Mouse (Mus musculus) lung, embryonic 16.5 days (tissue): ENCODE measurements around the gene Zcchc12. TPM values are rescaled to one million over a fixed set of nuclear protein-coding genes. Genes with fewer than 3 reads are reported as not detected.
A peak's percentile ranks its signal among the peaks of the same experiment; 100 is the strongest.

ENCODE experiments used
- ATAC-seq: fragments of 200-750 bp; cut with Nextera tagmentation; 2 replicates; pipeline ENCODE4 v1.8.0; 2017; ENCODE audit warnings: low read depth, mild to moderate bottlenecking, moderate library complexity
- H3K27ac ChIP-seq: fragments of 300-500 bp; sonication (generic); 2 replicates; pipeline ENCODE4 v1.5.1; 2014; ENCODE audit warnings: mild to moderate bottlenecking, control low read depth, low read length
- H3K27me3 ChIP-seq: fragments of 300-500 bp; sonication (generic); 2 replicates; pipeline ENCODE4 v1.6.1; 2014; ENCODE audit warnings: low read depth, low read length, mixed read lengths; ENCODE audit not compliant: control insufficient read depth, insufficient read depth
- H3K36me3 ChIP-seq: fragments of 300-500 bp; sonication (generic); 2 replicates; pipeline ENCODE4 v1.6.1; 2014; ENCODE audit warnings: low read length; ENCODE audit not compliant: control insufficient read depth, insufficient read depth
- H3K4me1 ChIP-seq: fragments of 300-500 bp; sonication (generic); replicated peaks from 2 replicates; pipeline ENCODE4 v1.6.1; 2014; ENCODE audit warnings: low read length, mixed read lengths; ENCODE audit not compliant: control insufficient read depth, insufficient read depth
- H3K4me2 ChIP-seq: fragments of 300-500 bp; sonication (generic); 2 replicates; pipeline ENCODE4 v1.6.1; 2014; ENCODE audit warnings: low read depth, low read length, control low read depth
- H3K4me3 ChIP-seq: fragments of 300-500 bp; sonication (generic); 2 replicates; pipeline ENCODE4 v1.5.1; 2014; ENCODE audit warnings: mild to moderate bottlenecking, low read length, control low read depth
- H3K9ac ChIP-seq: fragments of 300-500 bp; sonication (generic); 2 replicates; pipeline ENCODE4 v1.6.1; 2014; ENCODE audit warnings: low read length, control low read depth
- H3K9me3 ChIP-seq: fragments of 300-500 bp; sonication (generic); 2 replicates; pipeline ENCODE4 v1.6.1; 2016; ENCODE audit warnings: low read length; ENCODE audit not compliant: control insufficient read depth
- WGBS: fragments of 180-500 bp; shearing (Covaris S2); extraction: QIAGEN DNeasy Blood & Tissue Kit; methylation state at CpG from one replicate; pipeline ENCODE4 v1.1.7; 2014; 5-methylcytosine and 5-hydroxymethylcytosine counted together
- polyA plus RNA-seq: library from polyadenylated mRNA; unstranded; fragments of >200 nt; fragmentation: Nextera tagmentation; extraction: Ambion mirVana; gene quantifications from 2 replicates; pipeline ENCODE4 v1.2.1, GENCODE M21; 2015

Zcchc12 gene
- 2.2 and 3.4 TPM in 2 replicates for polyA plus RNA-seq

GRCm38 (mm10) chrX:36195736-36196525, at the start of gene Zcchc12:
TSS of gene Zcchc12 (plus strand) at chrX:36195904.
- H3K4me1 ChIP-seq = no peaks in the 10 kb centered on the region
- H3K9ac ChIP-seq = no peak within 1 kb of the TSS
- WGBS = 14% methylated on average over 27 of the region's 28 CpGs
- ATAC-seq = peak; percentile 43
- H3K4me2 ChIP-seq = peak within 1 kb of the TSS; percentile 48
- H3K9me3 ChIP-seq = no peaks in the 10 kb centered on the region
- H3K27me3 ChIP-seq = no peaks in the 10 kb centered on the region
- H3K4me3 ChIP-seq = peak within 1 kb of the TSS; percentile 27
- H3K27ac ChIP-seq = no peak within 1 kb of the TSS
- H3K36me3 ChIP-seq = no peaks in the 10 kb centered on the region

- H3K4me1 ChIP-seq = no peaks in the 10 kb centered on the region
- ATAC-seq = no peak
- H3K27ac ChIP-seq = no peak overlapping the region
- WGBS = 37% methylated on average over 4 of the region's 4 CpGs
- no peak overlapping the region for H3K9ac ChIP-seq
- no peak overlapping the region for H3K4me3 ChIP-seq
- no peaks in the 10 kb centered on the region for H3K9me3 ChIP-seq
- H3K36me3 ChIP-seq = no peaks in the 10 kb centered on the region
- H3K27me3 ChIP-seq = no peaks in the 10 kb centered on the region
- no peak overlapping the region for H3K4me2 ChIP-seq
Observed at GRCm38 (mm10) chrX:36146746-36147145, 49.0 kb upstream of the Zcchc12 start.

- H3K9me3 ChIP-seq = no peaks in the 10 kb centered on the region
- H3K4me2 ChIP-seq = no peak overlapping the region
- H3K27me3 ChIP-seq = no peaks in the 10 kb centered on the region
- H3K36me3 ChIP-seq = no peaks in the 10 kb centered on the region
- H3K9ac ChIP-seq = no peak overlapping the region
- H3K4me1 ChIP-seq = no peaks in the 10 kb centered on the region
- H3K4me3 ChIP-seq = no peak overlapping the region
- no peak for ATAC-seq
- H3K27ac ChIP-seq = no peak overlapping the region
Observed at GRCm38 (mm10) chrX:36150100-36150499, 45.6 kb upstream of the Zcchc12 start.

DNA sequence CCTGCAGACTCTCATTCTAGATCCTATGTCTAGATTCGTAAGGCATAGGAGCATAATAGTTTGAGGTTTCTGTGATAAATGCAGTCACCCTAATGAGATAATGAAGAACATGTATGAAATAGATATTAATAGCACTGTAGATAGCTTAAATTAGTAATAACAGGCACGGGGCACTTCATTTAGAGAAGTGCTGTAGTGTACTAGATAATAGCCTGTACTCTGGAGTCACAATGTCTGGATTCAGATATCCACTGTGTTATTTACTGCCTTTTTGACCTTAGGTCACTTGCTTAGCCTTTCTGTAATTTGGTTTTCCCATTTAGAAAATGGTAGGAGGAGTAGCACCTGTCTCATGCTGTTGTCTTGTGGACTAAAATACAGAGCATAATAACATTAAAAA, 39.0 kb upstream of the Zcchc12 start:
- no peaks in the 10 kb centered on the region for H3K27me3 ChIP-seq
- no peaks in the 10 kb centered on the region for H3K4me1 ChIP-seq
- no peak for ATAC-seq
- no peak overlapping the region for H3K4me2 ChIP-seq
- H3K9ac ChIP-seq = no peak overlapping the region
- no peak overlapping the region for H3K27ac ChIP-seq
- H3K36me3 ChIP-seq = no peaks in the 10 kb centered on the region
- WGBS = 78% methylated on average over 2 of the region's 2 CpGs
- no peak overlapping the region for H3K4me3 ChIP-seq
- no peaks in the 10 kb centered on the region for H3K9me3 ChIP-seq

GRCm38 (mm10) chrX:36161567-36161966, 34.1 kb upstream of the Zcchc12 start:
- 33% methylated on average over 4 of the region's 4 CpGs for WGBS
- Histone ChIP-seq H3K9ac (no peak overlapping the region), H3K36me3 (no peaks in the 10 kb centered on the region), H3K4me2 (no peak overlapping the region), H3K4me1 (no peaks in the 10 kb centered on the region), H3K27me3 (no peaks in the 10 kb centered on the region), H3K27ac (no peak overlapping the region), H3K4me3 (no peak overlapping the region), H3K9me3 (no peaks in the 10 kb centered on the region)
- ATAC-seq = no peak

- H3K9me3 ChIP-seq = no peaks in the 10 kb centered on the region
- H3K4me2 ChIP-seq = no peak overlapping the region
- ATAC-seq = no peak
- H3K27ac ChIP-seq = no peak overlapping the region
- H3K27me3 ChIP-seq = no peaks in the 10 kb centered on the region
- H3K4me1 ChIP-seq = no peaks in the 10 kb centered on the region
- H3K4me3 ChIP-seq = no peak overlapping the region
- no peaks in the 10 kb centered on the region for H3K36me3 ChIP-seq
- no peak overlapping the region for H3K9ac ChIP-seq
Observed at GRCm38 (mm10) chrX:36183625-36184024, 12.1 kb upstream of the Zcchc12 start.

DNA sequence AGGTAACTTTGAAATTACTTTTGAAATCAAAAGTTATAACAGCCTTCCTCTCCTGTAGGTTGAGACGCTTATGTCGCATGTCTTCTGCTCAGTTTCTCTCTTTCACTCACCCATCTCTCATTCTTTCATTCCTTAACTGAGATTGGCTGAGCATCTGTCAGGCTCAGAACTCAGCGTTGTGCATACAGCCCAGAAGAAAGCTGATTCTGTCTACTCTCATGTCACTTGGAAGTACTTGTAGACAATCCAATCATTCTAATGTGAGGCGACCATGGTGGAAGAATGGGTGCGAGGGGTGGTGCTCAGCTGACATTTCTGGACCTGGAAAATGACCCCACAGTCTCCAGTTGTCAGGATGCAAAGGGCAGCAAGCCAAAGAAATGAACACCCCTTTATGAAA, 9.7 kb upstream of the Zcchc12 start:
- H3K4me3 ChIP-seq = no peak overlapping the region
- H3K36me3 ChIP-seq = no peaks in the 10 kb centered on the region
- H3K4me2 ChIP-seq = no peak overlapping the region
- no peak overlapping the region for H3K9ac ChIP-seq
- H3K27ac ChIP-seq = no peak overlapping the region
- ATAC-seq = no peak
- no peaks in the 10 kb centered on the region for H3K27me3 ChIP-seq
- no peaks in the 10 kb centered on the region for H3K4me1 ChIP-seq
- no peaks in the 10 kb centered on the region for H3K9me3 ChIP-seq
- WGBS = 62% methylated on average over 5 of the region's 5 CpGs

- Histone ChIP-seq H3K36me3 (no peaks in the 10 kb centered on the region), H3K27ac (no peak overlapping the region), H3K4me3 (no peak overlapping the region), H3K9me3 (no peaks in the 10 kb centered on the region), H3K4me1 (no peaks in the 10 kb centered on the region), H3K27me3 (no peaks in the 10 kb centered on the region), H3K4me2 (no peak overlapping the region), H3K9ac (no peak overlapping the region)
- ATAC-seq = no peak
- WGBS = 38% methylated on average over 6 of the region's 6 CpGs
Observed at GRCm38 (mm10) chrX:36186443-36186842, 9.3 kb upstream of the Zcchc12 start.

DNA sequence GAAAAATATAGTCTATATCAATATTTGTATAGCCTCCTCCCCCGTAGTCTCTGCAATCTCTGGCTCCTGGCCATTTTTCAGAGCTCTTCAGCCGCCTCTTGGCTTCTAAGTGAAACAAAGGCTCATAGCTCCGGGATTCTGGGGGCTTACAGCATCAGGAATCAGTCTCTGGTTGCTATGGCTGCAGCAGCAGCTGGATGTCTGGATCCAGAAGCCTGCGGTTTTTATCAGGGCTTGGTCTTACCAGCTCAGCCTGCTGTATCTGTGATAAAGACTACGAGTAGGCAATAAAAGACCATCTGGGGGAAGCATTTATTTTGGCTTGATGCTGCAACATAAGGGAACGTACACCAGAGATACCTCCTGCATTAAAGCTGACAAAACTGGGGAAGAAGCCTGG, 1.8 kb upstream of the Zcchc12 start:
- Histone ChIP-seq H3K9ac (no peak overlapping the region), H3K36me3 (no peaks in the 10 kb centered on the region), H3K4me3 (no peak overlapping the region), H3K4me1 (no peaks in the 10 kb centered on the region), H3K4me2 (no peak overlapping the region), H3K9me3 (no peaks in the 10 kb centered on the region), H3K27me3 (no peaks in the 10 kb centered on the region), H3K27ac (no peak overlapping the region)
- 18% methylated on average over 6 of the region's 6 CpGs for WGBS
- ATAC-seq = no peak

GRCm38 (mm10) chrX:36209554-36209953, 13.8 kb downstream of the Zcchc12 start:
- no peaks in the 10 kb centered on the region for H3K9me3 ChIP-seq
- WGBS = 59% methylated on average over 2 of the region's 2 CpGs
- no peaks in the 10 kb centered on the region for H3K36me3 ChIP-seq
- no peak overlapping the region for H3K27ac ChIP-seq
- no peaks in the 10 kb centered on the region for H3K4me1 ChIP-seq
- no peaks in the 10 kb centered on the region for H3K27me3 ChIP-seq
- no peak overlapping the region for H3K9ac ChIP-seq
- H3K4me3 ChIP-seq = no peak overlapping the region
- H3K4me2 ChIP-seq = no peak overlapping the region
- ATAC-seq = no peak
